Mouse (Mus musculus) C2C12 (cell line): ENCODE results near the gene Cdc42bpg. TPM values are rescaled to one million over a fixed set of nuclear protein-coding genes. Genes with fewer than 3 reads are reported as not detected.

Experiments used
- H3K27me3 ChIP-seq: one replicate; pipeline ENCODE4 v1.6.1; 2011; ENCODE audit not compliant: control insufficient read depth, insufficient read depth, insufficient read length
- H3K36me3 ChIP-seq: one replicate; pipeline ENCODE4 v1.6.1; 2011; ENCODE audit not compliant: control insufficient read depth, insufficient read depth
- H3K4me3 ChIP-seq: one replicate; pipeline ENCODE4 v1.5.1; 2011; ENCODE audit warnings: mild to moderate bottlenecking, control low read depth; ENCODE audit not compliant: poor library complexity, insufficient read depth, severe bottlenecking
- H3K79me2 ChIP-seq: one replicate; pipeline ENCODE4 v1.6.1; 2011; ENCODE audit not compliant: control insufficient read depth, insufficient read depth
- H3K79me3 ChIP-seq: one replicate; pipeline ENCODE4 v1.6.1; 2011; ENCODE audit warnings: low read depth, control low read depth
- H3ac ChIP-seq: one replicate; pipeline ENCODE3; 2011; ENCODE audit warnings: low read depth; ENCODE audit not compliant: control insufficient read depth, insufficient read length
- CEBPB ChIP-seq: IDR thresholded peaks from one replicate; pipeline ENCODE4 v1.6.1; 2011; ENCODE audit warnings: low read depth, mild to moderate bottlenecking, control low read depth, moderate library complexity
- CTCF ChIP-seq: IDR thresholded peaks from one replicate; pipeline ENCODE4 v1.5.1; 2011; ENCODE audit not compliant: control insufficient read depth, insufficient read depth, insufficient read length
- FOSL1 ChIP-seq: IDR thresholded peaks from one replicate; pipeline ENCODE4 v1.8.0; 2011; ENCODE audit warnings: mild to moderate bottlenecking, low read length; ENCODE audit not compliant: poor library complexity, insufficient read depth, severe bottlenecking
- MAX ChIP-seq: IDR thresholded peaks from one replicate; pipeline ENCODE4 v1.6.1; 2011; ENCODE audit warnings: mild to moderate bottlenecking, control low read depth
- MYOD1 ChIP-seq: IDR thresholded peaks from one replicate; pipeline ENCODE4 v1.6.1; 2011; ENCODE audit warnings: low read depth; ENCODE audit not compliant: control insufficient read depth, insufficient read length
- MYOG ChIP-seq: IDR thresholded peaks from one replicate; pipeline ENCODE4 v1.6.1; 2011; ENCODE audit not compliant: control insufficient read depth, insufficient read length; ENCODE audit errors: extremely low read depth
- USF1 ChIP-seq: IDR thresholded peaks from one replicate; pipeline ENCODE4 v1.6.1; 2011; ENCODE audit warnings: low read depth, mild to moderate bottlenecking, control low read depth, moderate library complexity
- polyA plus RNA-seq: library from polyadenylated mRNA; unstranded; fragments of >200 nt; fragmentation: generic; extraction: Trizol; gene quantifications from one replicate; pipeline ENCODE4 v1.2.1, GENCODE M21; 2012; ENCODE audit warnings: missing spikeins

The Cdc42bpg gene
- polyA plus RNA-seq, 1 experiment = 7.2 TPM

DNA sequence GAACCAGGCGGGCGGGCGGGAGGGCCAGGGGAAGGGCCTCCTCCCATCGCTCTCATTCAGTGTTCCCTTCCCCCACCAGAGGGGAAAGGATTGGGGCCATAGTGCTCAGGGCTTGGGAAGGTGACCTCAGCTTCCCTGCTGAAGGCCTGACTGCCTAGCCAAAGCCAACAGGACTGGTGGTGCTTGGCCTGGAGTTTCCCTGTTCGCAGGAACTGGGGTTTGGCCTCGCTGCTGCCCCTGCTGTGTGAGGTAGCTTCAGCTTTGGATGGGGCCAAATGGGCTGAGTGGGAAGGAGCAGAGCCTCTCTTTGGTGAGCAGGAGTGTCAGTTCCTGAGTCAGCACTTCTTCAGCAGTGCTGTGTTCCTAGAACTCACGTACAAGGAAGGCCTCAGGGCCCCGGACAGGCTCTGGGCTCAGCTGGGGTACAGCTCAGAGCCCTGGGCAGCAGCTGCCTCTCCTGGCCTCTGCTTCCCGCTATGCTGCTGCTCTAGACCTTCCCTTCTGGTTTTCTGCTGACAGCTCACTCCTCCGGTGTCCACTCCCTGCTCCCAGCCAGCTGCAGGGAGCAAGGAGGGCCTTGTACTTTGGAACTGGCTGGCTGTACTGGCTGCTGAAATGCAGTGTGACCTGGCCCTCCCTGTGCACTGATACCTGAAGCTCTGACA is 15.0 kb upstream of the Cdc42bpg start:
- Histone ChIP-seq H3K27me3 (no peaks in the 10 kb centered on the region), H3K4me3 (no peak overlapping the region), H3K79me3 (peaks cover 44% of the 10 kb centered on the region), H3ac (no peak overlapping the region), H3K79me2 (peaks cover 97% of the 10 kb centered on the region), H3K36me3 (peaks cover 77% of the 10 kb centered on the region)
- TF ChIP-seq MAX (no peak), USF1 (no peak), FOSL1 (no peak), MYOG (no peak), CEBPB (no peak), CTCF (no peak), MYOD1 (no peak)

DNA sequence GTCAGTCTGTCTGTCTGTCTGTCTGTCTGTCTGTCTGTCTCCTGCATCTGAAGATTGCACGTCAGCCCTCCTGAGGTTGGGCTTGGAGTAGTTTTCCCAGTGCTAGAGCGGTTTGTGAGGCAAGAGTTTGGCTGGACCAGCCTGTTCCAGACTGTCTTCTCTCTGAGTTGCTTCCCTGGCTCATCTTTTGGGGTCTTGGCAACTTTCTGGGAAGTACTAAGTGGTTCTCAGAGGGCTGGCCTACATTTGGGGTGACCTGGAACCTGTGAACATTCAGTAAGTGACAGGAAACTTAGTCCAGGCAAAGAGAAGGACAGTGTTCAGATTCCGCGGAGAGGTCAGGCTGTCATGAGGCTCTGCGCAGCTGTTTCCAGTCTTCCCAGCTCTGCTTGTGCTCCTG is 14.0 kb upstream of the Cdc42bpg start:
- TF ChIP-seq FOSL1 (no peak), MYOD1 (no peak), CEBPB (no peak), MYOG (no peak), USF1 (no peak), CTCF (no peak), MAX (no peak)
- Histone ChIP-seq H3K36me3 (peaks cover 69% of the 10 kb centered on the region), H3K27me3 (no peaks in the 10 kb centered on the region), H3K4me3 (no peak overlapping the region), H3K79me2 (peaks cover 87% of the 10 kb centered on the region), H3ac (no peak overlapping the region), H3K79me3 (peaks cover 36% of the 10 kb centered on the region)

DNA sequence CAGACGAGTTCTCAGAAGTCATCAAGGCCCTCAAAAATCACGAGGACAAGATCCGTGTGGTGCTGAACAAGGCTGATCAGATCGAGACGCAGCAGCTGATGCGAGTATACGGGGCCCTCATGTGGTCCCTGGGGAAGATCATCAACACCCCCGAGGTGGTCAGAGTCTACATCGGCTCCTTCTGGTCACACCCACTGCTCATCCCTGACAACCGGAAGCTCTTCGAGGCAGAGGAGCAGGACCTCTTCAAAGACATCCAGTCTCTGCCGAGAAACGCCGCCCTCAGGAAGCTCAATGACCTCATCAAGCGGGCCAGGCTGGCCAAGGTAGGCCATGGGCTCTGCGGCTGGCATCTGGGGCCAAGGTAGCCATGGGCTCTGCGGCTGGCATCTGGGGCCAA is 12.0 kb upstream of the Cdc42bpg start:
- Histone ChIP-seq H3K79me2 (peaks cover 81% of the 10 kb centered on the region), H3K27me3 (no peaks in the 10 kb centered on the region), H3K79me3 (peaks cover 30% of the 10 kb centered on the region), H3ac (no peak overlapping the region), H3K36me3 (peaks cover 69% of the 10 kb centered on the region), H3K4me3 (no peak overlapping the region)
- no peak for TF ChIP-seq MYOG
- no peak for TF ChIP-seq USF1
- no peak for TF ChIP-seq CTCF
- no peak for TF ChIP-seq FOSL1
- TF ChIP-seq MAX = no peak

DNA sequence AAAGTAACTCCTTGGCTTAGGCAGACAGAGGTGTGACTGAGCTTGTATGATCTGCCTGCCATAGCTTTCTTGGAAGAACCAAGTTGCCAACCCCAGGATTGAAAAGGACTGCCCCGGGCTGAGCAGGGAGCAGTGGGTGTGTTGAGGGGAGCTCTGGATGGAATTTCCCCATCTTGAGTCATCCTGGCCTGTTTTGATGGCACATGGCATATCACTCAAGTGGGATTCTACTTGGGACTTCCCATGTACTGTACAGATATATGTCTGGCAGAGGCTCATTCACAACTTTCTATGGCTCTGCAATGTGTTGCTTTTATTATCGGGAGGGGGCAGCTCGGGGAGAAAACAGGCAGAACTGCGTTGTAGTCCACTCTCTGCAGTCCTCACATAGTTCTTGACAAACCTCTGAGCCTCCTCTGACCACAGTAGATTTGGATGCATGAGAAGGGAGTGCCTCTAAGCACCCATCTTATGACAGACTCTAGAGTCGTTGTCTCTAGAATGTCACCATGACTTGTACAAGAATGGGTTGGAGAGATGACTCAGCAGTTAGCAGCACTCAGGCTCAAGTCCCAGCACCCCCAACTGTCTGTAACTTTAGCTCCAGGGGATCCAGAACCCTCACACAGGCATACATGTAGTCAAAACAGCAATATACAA is 9.6 kb upstream of the Cdc42bpg start:
- TF ChIP-seq MAX = peak; percentile 64
- TF ChIP-seq MYOG = no peak
- H3K4me3 ChIP-seq = no peak overlapping the region
- H3K79me2 ChIP-seq = peaks cover 57% of the 10 kb centered on the region
- H3K79me3 ChIP-seq = peaks cover 16% of the 10 kb centered on the region
- H3ac ChIP-seq = no peak overlapping the region
- H3K36me3 ChIP-seq = peaks cover 70% of the 10 kb centered on the region
- no peaks in the 10 kb centered on the region for H3K27me3 ChIP-seq

DNA sequence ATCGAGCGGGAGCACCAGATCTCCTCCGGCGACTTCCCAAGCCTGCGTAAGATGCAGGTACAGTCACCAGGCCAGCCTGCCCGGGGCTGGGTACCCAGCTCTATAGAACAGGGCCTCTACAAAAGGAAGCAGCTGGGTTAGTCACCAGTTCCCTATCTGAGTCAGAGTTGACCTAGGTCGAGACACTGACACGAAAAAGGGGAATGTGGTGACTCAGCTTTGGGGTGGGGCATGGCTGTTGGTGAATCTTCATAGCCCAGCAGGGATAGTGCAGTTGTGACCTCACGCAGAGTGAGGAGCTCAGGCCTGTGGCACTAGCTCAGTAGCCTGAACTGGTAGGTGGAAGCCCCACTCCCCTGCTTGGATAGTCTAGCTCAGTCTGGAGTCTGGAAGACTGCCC is 8.6 kb upstream of the Cdc42bpg start:
- peaks cover 61% of the 10 kb centered on the region for H3K36me3 ChIP-seq

GRCm38 (mm10) chr19:6299003-6299402 is 7.3 kb upstream of the Cdc42bpg start:
- Histone ChIP-seq H3K4me3 (no peak overlapping the region), H3ac (no peak overlapping the region), H3K36me3 (peaks cover 49% of the 10 kb centered on the region), H3K79me2 (peaks cover 34% of the 10 kb centered on the region), H3K79me3 (peaks cover 6% of the 10 kb centered on the region), H3K27me3 (no peaks in the 10 kb centered on the region)
- TF ChIP-seq CEBPB = no peak
- no peak for TF ChIP-seq USF1
- TF ChIP-seq MYOD1 = no peak
- TF ChIP-seq FOSL1 = no peak
- no peak for TF ChIP-seq CTCF
- TF ChIP-seq MYOG = no peak
- no peak for TF ChIP-seq MAX

More for the DNA sequence above, 8.6 kb upstream of the Cdc42bpg start:
- H3K27me3 ChIP-seq = no peaks in the 10 kb centered on the region
- H3K79me3 ChIP-seq = peaks cover 9% of the 10 kb centered on the region
- H3K79me2 ChIP-seq = peaks cover 47% of the 10 kb centered on the region
- no peak overlapping the region for H3K4me3 ChIP-seq
- H3ac ChIP-seq = no peak overlapping the region
- TF ChIP-seq FOSL1 (peak; percentile 95), USF1 (no peak), MAX (no peak), CTCF (no peak), CEBPB (no peak), MYOG (no peak), MYOD1 (peak; percentile 57)
